Mouse (Mus musculus): ENCODE measurements around the gene Zfp131.

- TF ChIP-seq POLR2A (IDR thresholded peaks at IDR 0.05; ENCODE audit: insufficient read depth, low read length) (no peak), CTCF (IDR thresholded peaks at IDR 0.05; ENCODE audit: low read depth, low read length) (no peak)
Measured at GRCm38 (mm10) chr13:119723368-119723767, 67.3 kb downstream of the Zfp131 start.

All from ES-Bruce4 (cell line).